Mouse (Mus musculus): ENCODE data around the gene Ddx52. TPM values are rescaled to one million over a fixed set of nuclear protein-coding genes. Genes with fewer than 3 reads are reported as not detected.

Ddx52 gene
- total RNA-seq, 4 experiments from 2014 or later: 9.8 to 12.4 (median 11.0) TPM

Other genes with a start within 250 kb of the Ddx52 start
- 1 to 10 TPM in 1 of 4 experiments, not detected in 3; 1.2 TPM for gene Wfdc17, start 238.1 kb upstream of the Ddx52 start, total RNA-seq (2022)
- gene Wfdc18, start 233.0 kb upstream of the Ddx52 start, total RNA-seq (2022): not detected
- under 1 TPM in 1 of 4 experiments, not detected in 3; 0.79 TPM for gene Wfdc21, start 195.1 kb upstream of the Ddx52 start, total RNA-seq (2022)
- gene Heatr6, start 188.4 kb upstream of the Ddx52 start, total RNA-seq (2022): 1 to 10 TPM; 8.2 to 9.1 (median 8.6) TPM
- gene Hnf1b, start 92.0 kb upstream of the Ddx52 start, total RNA-seq (2022): not detected
- 10 to 100 TPM; 41.1 to 51.1 (median 44.1) TPM for gene Synrg, start 22.4 kb downstream of the Ddx52 start, total RNA-seq (2022)
- gene Dusp14, start 127.2 kb downstream of the Ddx52 start, total RNA-seq (2022): 1 to 10 TPM; 5.5 to 7.6 (median 6.5) TPM
- gene Tada2a, start 187.5 kb downstream of the Ddx52 start, total RNA-seq (2022): 10 to 100 TPM in 3 of 4 experiments, 1 to 10 TPM in 1; 9.7 to 14.3 (median 13.0) TPM
- gene Acaca, start 187.6 kb downstream of the Ddx52 start, total RNA-seq (2022): 10 to 100 TPM; 12.2 to 16.7 (median 15.6) TPM
- not detected for gene Gm11437, start 225.4 kb downstream of the Ddx52 start, total RNA-seq (2022)